Mouse (Mus musculus) adrenal gland (tissue): ENCODE data around the gene Arl4d.

Experiments used
- intact Hi-C: fragments of 180-260 bp; cut with DNase I; formaldehyde crosslinking; loops from one replicate; pipeline ENCODE4 v1.15.1; 2025

Gene Arl4d

GRCm38 (mm10) chr11:101675349-101675748, 10.0 kb downstream of the Arl4d start:
- intact Hi-C loops, result no loop called here

- intact Hi-C loops, result no loop called here
These were observed 12.3 kb downstream of the Arl4d start for GRCm38 (mm10) chr11:101677655-101678054.

GRCm38 (mm10) chr11:101678770-101679169, 13.4 kb downstream of the Arl4d start:
- intact Hi-C loops, result no loop called here

GRCm38 (mm10) chr11:101679907-101680306, 14.6 kb downstream of the Arl4d start:
- intact Hi-C loops, result no loop called here

GRCm38 (mm10) chr11:101680634-101681325, 15.4 kb downstream of the Arl4d start:
- intact Hi-C loops, result no loop called here

- intact Hi-C loops, result no loop called here
These were observed 16.6 kb downstream of the Arl4d start for GRCm38 (mm10) chr11:101681968-101682367.

GRCm38 (mm10) chr11:101682410-101682960, 17.1 kb downstream of the Arl4d start:
- intact Hi-C loops, result no loop called here

- intact Hi-C loops, result no loop called here
These were observed 22.3 kb downstream of the Arl4d start for GRCm38 (mm10) chr11:101687351-101688301.

GRCm38 (mm10) chr11:101689701-101690113, 24.4 kb downstream of the Arl4d start:
- intact Hi-C loops, result no loop called here

GRCm38 (mm10) chr11:101690326-101690725, 25.0 kb downstream of the Arl4d start:
- intact Hi-C loops, result no loop called here

GRCm38 (mm10) chr11:101695906-101696661, 30.7 kb downstream of the Arl4d start:
- intact Hi-C loops, result no loop called here

- intact Hi-C loops, result no loop called here
These were observed 32.0 kb downstream of the Arl4d start for GRCm38 (mm10) chr11:101697156-101697861.

GRCm38 (mm10) chr11:101698114-101698513, 32.8 kb downstream of the Arl4d start:
- intact Hi-C loops, result no loop called here

GRCm38 (mm10) chr11:101699556-101699955, 34.2 kb downstream of the Arl4d start:
- intact Hi-C loops, result no loop called here

- intact Hi-C loops, result no loop called here
These were observed 34.6 kb downstream of the Arl4d start for GRCm38 (mm10) chr11:101699991-101700390.

GRCm38 (mm10) chr11:101700446-101700845, 35.1 kb downstream of the Arl4d start:
- intact Hi-C loops, result no loop called here

- intact Hi-C loops, result no loop called here
These were observed 38.7 kb downstream of the Arl4d start for GRCm38 (mm10) chr11:101704081-101704480.

- intact Hi-C loops, result no loop called here
These were observed 41.6 kb downstream of the Arl4d start for GRCm38 (mm10) chr11:101706764-101707448.

GRCm38 (mm10) chr11:101708482-101708881, 43.1 kb downstream of the Arl4d start:
- intact Hi-C loops, result no loop called here

GRCm38 (mm10) chr11:101712811-101713210, 47.5 kb downstream of the Arl4d start:
- intact Hi-C loops, result no loop called here
